Mouse (Mus musculus) testis, adult 2 months (tissue): Measurements from ENCODE around the gene Dus2. TPM values are rescaled to one million over a fixed set of nuclear protein-coding genes. Genes with fewer than 3 reads are reported as not detected.

ENCODE experiments used
- H3K27ac ChIP-seq: fragments of 200-500 bp; 2 replicates; pipeline ENCODE4 v1.5.1; 2012; ENCODE audit warnings: low read depth, low read length; ENCODE audit not compliant: control insufficient read depth, insufficient read depth
- H3K27me3 ChIP-seq: fragments of 200-500 bp; 2 replicates; pipeline ENCODE4 v1.6.1; 2012; ENCODE audit warnings: mild to moderate bottlenecking, low read length, moderate library complexity; ENCODE audit not compliant: control insufficient read depth, insufficient read depth
- H3K36me3 ChIP-seq: fragments of 200-500 bp; 2 replicates; pipeline ENCODE4 v1.6.1; 2012; ENCODE audit warnings: mild to moderate bottlenecking, low read length; ENCODE audit not compliant: control insufficient read depth, insufficient read depth
- H3K4me1 ChIP-seq: fragments of 200-500 bp; 2 replicates; pipeline ENCODE4 v1.6.1; 2012; ENCODE audit warnings: low read length; ENCODE audit not compliant: control insufficient read depth, insufficient read depth
- H3K4me3 ChIP-seq: fragments of 200-500 bp; 2 replicates; pipeline ENCODE4 v1.5.1; 2012; ENCODE audit warnings: low read depth, mild to moderate bottlenecking, low read length, moderate library complexity, mixed read lengths; ENCODE audit not compliant: control insufficient read depth
- CTCF ChIP-seq: fragments of 200-500 bp; IDR thresholded peaks from 2 replicates; pipeline ENCODE4 v1.5.1; 2012; ENCODE audit warnings: low read depth, mild to moderate bottlenecking, inconsistent platforms, low read length, moderate library complexity; ENCODE audit not compliant: control insufficient read depth, insufficient read depth, insufficient replicate concordance
- POLR2A ChIP-seq: fragments of 200-500 bp; IDR thresholded peaks from 2 replicates; pipeline ENCODE4 v1.6.1; 2012; ENCODE audit warnings: low read depth, mild to moderate bottlenecking, inconsistent platforms, low read length, moderate library complexity; ENCODE audit not compliant: control insufficient read depth
- polyA plus RNA-seq: library from polyadenylated mRNA; depleted of rRNA; stranded (reverse); fragments of >200 nt; gene quantifications from 2 replicates; pipeline ENCODE4 v1.2.3, GENCODE M21; 2012

Dus2 gene
- polyA plus RNA-seq, 1 experiment = 11.4 TPM

- H3K27me3 ChIP-seq = no peaks in the 10 kb centered on the region
- no peak overlapping the region for H3K4me3 ChIP-seq
- H3K27ac ChIP-seq = no peak overlapping the region
- no peaks in the 10 kb centered on the region for H3K36me3 ChIP-seq
- TF ChIP-seq POLR2A (no peak), CTCF (no peak)
- no peaks in the 10 kb centered on the region for H3K4me1 ChIP-seq
Observed at GRCm38 (mm10) chr8:106017130-106017529, 26.0 kb downstream of the Dus2 start.

GRCm38 (mm10) chr8:106018039-106018438 lies 26.9 kb downstream of the Dus2 start:
- H3K4me1 ChIP-seq = no peaks in the 10 kb centered on the region
- H3K36me3 ChIP-seq = no peaks in the 10 kb centered on the region

GRCm38 (mm10) chr8:106022483-106022882 lies 31.3 kb downstream of the Dus2 start:
- Histone ChIP-seq H3K4me1 (no peaks in the 10 kb centered on the region), H3K27ac (no peak overlapping the region), H3K36me3 (no peaks in the 10 kb centered on the region), H3K27me3 (no peaks in the 10 kb centered on the region), H3K4me3 (no peak overlapping the region)
- TF ChIP-seq POLR2A (no peak), CTCF (peak; percentile 74; the same call in 1 of the 2 replicates)

More at GRCm38 (mm10) chr8:106018039-106018438, 26.9 kb downstream of the Dus2 start:
- Histone ChIP-seq H3K27me3 (no peaks in the 10 kb centered on the region), H3K4me3 (no peak overlapping the region), H3K27ac (no peak overlapping the region)
- TF ChIP-seq POLR2A (no peak), CTCF (no peak)

- H3K27me3 ChIP-seq = no peaks in the 10 kb centered on the region
Observed at GRCm38 (mm10) chr8:106038721-106039120, 47.6 kb downstream of the Dus2 start.

GRCm38 (mm10) chr8:106039605-106040004 lies 48.5 kb downstream of the Dus2 start:
- Histone ChIP-seq H3K4me1 (no peaks in the 10 kb centered on the region), H3K27ac (no peak overlapping the region), H3K27me3 (no peaks in the 10 kb centered on the region), H3K4me3 (no peak overlapping the region), H3K36me3 (no peaks in the 10 kb centered on the region)
- TF ChIP-seq CTCF (no peak), POLR2A (no peak)

More at GRCm38 (mm10) chr8:106038721-106039120, 47.6 kb downstream of the Dus2 start:
- Histone ChIP-seq H3K27ac (no peak overlapping the region), H3K4me3 (no peak overlapping the region), H3K4me1 (no peaks in the 10 kb centered on the region), H3K36me3 (no peaks in the 10 kb centered on the region)
- no peak for TF ChIP-seq CTCF
- no peak for TF ChIP-seq POLR2A

GRCm38 (mm10) chr8:106040218-106040617 lies 49.1 kb downstream of the Dus2 start:
- H3K36me3 ChIP-seq = no peaks in the 10 kb centered on the region

GRCm38 (mm10) chr8:106043055-106043454 lies 51.9 kb downstream of the Dus2 start:
- Histone ChIP-seq H3K27ac (no peak overlapping the region), H3K36me3 (no peaks in the 10 kb centered on the region), H3K4me3 (no peak overlapping the region), H3K27me3 (no peaks in the 10 kb centered on the region), H3K4me1 (no peaks in the 10 kb centered on the region)
- no peak for TF ChIP-seq CTCF
- TF ChIP-seq POLR2A = no peak

More at GRCm38 (mm10) chr8:106040218-106040617, 49.1 kb downstream of the Dus2 start:
- H3K27ac ChIP-seq = no peak overlapping the region
- no peaks in the 10 kb centered on the region for H3K4me1 ChIP-seq
- H3K27me3 ChIP-seq = no peaks in the 10 kb centered on the region
- H3K4me3 ChIP-seq = no peak overlapping the region
- TF ChIP-seq POLR2A = no peak
- TF ChIP-seq CTCF = no peak

GRCm38 (mm10) chr8:106044151-106044550 lies 53.0 kb downstream of the Dus2 start:
- Histone ChIP-seq H3K36me3 (no peaks in the 10 kb centered on the region), H3K4me3 (no peak overlapping the region), H3K4me1 (no peaks in the 10 kb centered on the region), H3K27ac (no peak overlapping the region), H3K27me3 (no peaks in the 10 kb centered on the region)
- TF ChIP-seq CTCF (no peak), POLR2A (no peak)
